Mouse (Mus musculus) CD4-positive naive resting alpha-beta T cell, adult 57 days (primary cell): ENCODE data around the gene Rpl41. TPM values are rescaled to one million over a fixed set of nuclear protein-coding genes. Genes with fewer than 3 reads are reported as not detected.

Experiments
- total RNA-seq: library from RNA; stranded (reverse); gene quantifications from one replicate; pipeline ENCODE4 v1.2.4, GENCODE M21; 2023

The Rpl41 gene
- total RNA-seq, result 4,129 TPM

GRCm38 (mm10) chr10:128548947-128549681 is at the start of gene Rpl41:
Rpl41 (minus strand) TSS chr10:128549305.

GRCm38 (mm10) chr10:128589464-128590192 is 40.5 kb upstream of the Rpl41 start, which contains the start of gene Erbb3:
Erbb3 (minus strand) TSS chr10:128589652.

GRCm38 (mm10) chr10:128565788-128566531 is 16.9 kb upstream of the Rpl41 start, which contains the start of gene Pa2g4:
Pa2g4 (minus strand) TSS chr10:128565987.

GRCm38 (mm10) chr10:128547361-128548032 is 1.6 kb downstream of the Rpl41 start, which contains the start of gene Zc3h10:
Zc3h10 (minus strand) TSS chr10:128547774.

GRCm38 (mm10) chr10:128525671-128526308 is 23.3 kb downstream of the Rpl41 start, which contains the start of gene Esyt1:
Esyt1 (minus strand) TSS chr10:128525871.

GRCm38 (mm10) chr10:128498590-128498989 is 50.5 kb downstream of the Rpl41 start, which contains the start of gene Myl6b:
Myl6b (minus strand) TSS chr10:128498685.

Other genes starting within 250 kb of the Rpl41 start
- gene Pan2, start 246.0 kb downstream of the Rpl41 start, total RNA-seq, result 41.8 TPM
- gene Cnpy2, start 226.8 kb downstream of the Rpl41 start, total RNA-seq, result 29.1 TPM
- gene Cs, start 211.6 kb downstream of the Rpl41 start, total RNA-seq, result 90.9 TPM
- gene Coq10a, start 180.3 kb downstream of the Rpl41 start, total RNA-seq, result 27.2 TPM
- 51.7 TPM for gene Ankrd52, start 172.2 kb downstream of the Rpl41 start, total RNA-seq
- gene Slc39a5, start 148.1 kb downstream of the Rpl41 start, total RNA-seq, result not detected
- gene Nabp2, start 137.8 kb downstream of the Rpl41 start, total RNA-seq, result 39.4 TPM
- gene Rnf41, start 137.6 kb downstream of the Rpl41 start, total RNA-seq, result 28.5 TPM
- 126 TPM for gene Smarcc2, start 90.1 kb downstream of the Rpl41 start, total RNA-seq
- 738 TPM for gene Myl6, start 55.2 kb downstream of the Rpl41 start, total RNA-seq
- gene Myl6b, start 50.6 kb downstream of the Rpl41 start, total RNA-seq, result not detected
- 269 TPM for gene Esyt1, start 23.4 kb downstream of the Rpl41 start, total RNA-seq
- 34.6 TPM for gene Zc3h10, start 1.5 kb downstream of the Rpl41 start, total RNA-seq
- gene Pa2g4, start 16.7 kb upstream of the Rpl41 start, total RNA-seq, result 68.6 TPM
- 1.3 TPM for gene Erbb3, start 40.3 kb upstream of the Rpl41 start, total RNA-seq
- gene Rps26, start 77.4 kb upstream of the Rpl41 start, total RNA-seq, result 1,438 TPM
- gene Ikzf4, start 96.7 kb upstream of the Rpl41 start, total RNA-seq, result 7.3 TPM
- 12.7 TPM for gene Suox, start 124.8 kb upstream of the Rpl41 start, total RNA-seq
- 33.4 TPM for gene Rab5b, start 147.0 kb upstream of the Rpl41 start, total RNA-seq
- gene Pmel, start 154.9 kb upstream of the Rpl41 start, total RNA-seq, result 0.53 TPM
- 33.1 TPM for gene Cdk2, start 155.7 kb upstream of the Rpl41 start, total RNA-seq
- gene Dgka, start 195.6 kb upstream of the Rpl41 start, total RNA-seq, result 936 TPM
- gene Pym1, start 198.6 kb upstream of the Rpl41 start, total RNA-seq, result 69.8 TPM
- gene Mmp19, start 241.6 kb upstream of the Rpl41 start, total RNA-seq, result 0.83 TPM